Mouse (Mus musculus): ENCODE data around the gene Shb.
"Not testable (repeated sequence)": the region's sequence is repeated elsewhere in the genome, so short reads cannot be mapped to it uniquely, and the experiment has no call there.

Gene Shb

GRCm38 (mm10) chr4:45413674-45414338 is 118.5 kb downstream of the Shb start:
- DNase-seq = no peak

GRCm38 (mm10) chr4:45412433-45413192 is 119.7 kb downstream of the Shb start:
- DNase-seq = no peak

- no peak for DNase-seq
Measured at GRCm38 (mm10) chr4:45411181-45411790, 121.0 kb downstream of the Shb start.

GRCm38 (mm10) chr4:45409270-45409669 is 123.0 kb downstream of the Shb start:
- DNase-seq = peak; percentile 33

- DNase-seq = peak; percentile 82
Measured at GRCm38 (mm10) chr4:45408427-45409132, 123.7 kb downstream of the Shb start, which contains the start of gene Slc25a51. TSS of gene Slc25a51 (minus strand) at chr4:45408766.

GRCm38 (mm10) chr4:45407703-45408334 is 124.5 kb downstream of the Shb start:
- no peak for DNase-seq

- no peak for DNase-seq
Measured at GRCm38 (mm10) chr4:45407001-45407702, 125.1 kb downstream of the Shb start.

GRCm38 (mm10) chr4:45406397-45406796 is 125.9 kb downstream of the Shb start:
- DNase-seq = no peak

- DNase-seq = no peak
Measured at GRCm38 (mm10) chr4:45405315-45405714, 127.0 kb downstream of the Shb start.

GRCm38 (mm10) chr4:45404086-45404485 is 128.2 kb downstream of the Shb start:
- no peak for DNase-seq

GRCm38 (mm10) chr4:45403499-45403878 is 128.8 kb downstream of the Shb start:
- DNase-seq = no peak

- no peak for DNase-seq
Measured at GRCm38 (mm10) chr4:45402878-45403498, 129.3 kb downstream of the Shb start.

- no peak for DNase-seq
Measured at GRCm38 (mm10) chr4:45402281-45402680, 130.0 kb downstream of the Shb start.

GRCm38 (mm10) chr4:45399421-45400210 is 132.7 kb downstream of the Shb start:
- DNase-seq = no peak

- not testable (repeated sequence) for DNase-seq
Measured at GRCm38 (mm10) chr4:45398315-45398714, 134.0 kb downstream of the Shb start.

- not testable (repeated sequence) for DNase-seq
Measured at GRCm38 (mm10) chr4:45396211-45396610, 136.1 kb downstream of the Shb start.

GRCm38 (mm10) chr4:45393658-45394057 is 138.6 kb downstream of the Shb start:
- no peak for DNase-seq

- no peak for DNase-seq
Measured at GRCm38 (mm10) chr4:45392994-45393393, 139.3 kb downstream of the Shb start.

GRCm38 (mm10) chr4:45392572-45392971 is 139.7 kb downstream of the Shb start:
- no peak for DNase-seq

- DNase-seq = no peak
Measured at GRCm38 (mm10) chr4:45392099-45392498, 140.2 kb downstream of the Shb start.

- DNase-seq = not testable (repeated sequence)
Measured at GRCm38 (mm10) chr4:45387296-45387695, 145.0 kb downstream of the Shb start.
